Mouse (Mus musculus): Measurements from ENCODE around the gene Nup85.

- TF ChIP-seq CTCF (IDR thresholded peaks at IDR 0.05; ENCODE audit: insufficient read depth, low read depth, low read length) (no peak), POLR2A (IDR thresholded peaks at IDR 0.05; ENCODE audit: insufficient read depth, low read depth, low read length) (no peak)
Measured at GRCm38 (mm10) chr11:115628465-115629101, 64.3 kb downstream of the Nup85 start.

Data from olfactory bulb, adult 2 months (tissue).